Mouse (Mus musculus): ENCODE measurements at regions not wholly inside any gene's neighbourhood (a gene's known extent, or its start where the extent isn't known, plus 50 kb on each side); places are given as distances from the start of the nearest gene placed in this dataset.
A peak's percentile ranks its signal among the peaks of the same experiment; 100 is the strongest.

DNA sequence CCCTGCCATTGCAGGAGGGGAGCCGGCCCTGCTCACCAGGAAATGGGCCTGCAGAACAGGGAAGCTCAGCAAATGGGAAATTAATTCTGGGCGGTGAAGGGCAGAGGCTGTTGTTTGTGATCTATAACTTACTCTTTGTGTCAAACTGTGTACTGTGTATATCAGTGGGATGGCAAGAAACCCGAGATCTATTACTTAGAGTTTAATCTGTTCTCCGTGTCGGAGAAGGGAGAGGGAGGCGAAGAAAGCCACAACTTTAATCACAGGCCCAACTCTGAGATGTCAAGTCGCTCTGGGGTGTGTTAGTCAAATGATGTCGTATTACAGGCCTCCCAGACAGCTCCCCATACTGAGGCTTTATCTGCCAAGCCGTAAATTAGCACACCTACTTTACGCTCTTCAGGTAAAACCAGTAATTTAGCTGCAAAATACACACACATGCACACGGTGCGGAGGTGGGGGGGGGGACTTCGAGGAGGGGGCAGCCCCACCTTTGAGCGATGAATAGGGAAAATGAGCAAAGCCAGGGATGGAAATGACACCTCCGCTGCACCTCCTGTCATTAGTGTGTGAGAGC is 158.0 kb downstream of the Rplp1 start:
- no peak for DNase-seq

DNA sequence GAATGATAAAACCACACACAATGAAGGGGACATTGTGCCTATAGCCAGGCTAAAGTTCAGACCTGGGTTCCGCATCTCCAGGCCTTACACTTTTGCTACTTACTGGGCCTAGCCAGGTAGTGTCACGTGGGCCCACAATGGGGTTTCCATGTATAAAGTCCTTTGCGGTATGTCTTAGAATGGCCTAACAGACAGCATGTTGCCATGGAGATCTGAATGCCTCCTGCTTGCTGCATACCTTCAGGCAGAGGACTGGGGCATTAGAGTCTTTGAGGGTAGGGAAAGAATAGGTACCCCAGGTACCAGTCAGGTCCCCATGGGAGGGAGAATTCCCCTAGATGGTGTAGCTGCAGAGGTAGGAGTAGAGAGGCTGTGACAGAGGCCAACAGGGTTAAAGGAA is 159.0 kb downstream of the Rplp1 start:
- DNase-seq = no peak

DNA sequence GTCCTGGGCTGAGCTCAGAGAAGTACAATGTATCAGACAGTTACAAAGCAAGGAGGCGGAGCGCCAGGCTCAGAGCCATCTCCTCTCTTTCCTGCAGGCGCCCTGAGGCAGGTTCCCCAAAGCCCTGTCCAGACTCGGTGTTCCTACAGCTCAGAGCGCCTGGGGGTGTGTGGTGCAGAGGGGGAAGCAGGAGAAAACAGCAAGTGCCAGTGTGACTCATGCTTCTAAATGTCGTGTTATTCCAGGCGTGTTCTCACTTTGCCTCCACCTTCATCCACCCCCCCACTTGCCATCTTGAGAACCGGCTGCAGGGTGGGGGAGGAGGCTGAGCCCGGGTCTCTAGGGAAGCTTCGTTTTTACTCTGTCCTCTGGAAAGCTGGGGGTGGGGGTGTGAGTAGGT is 160.5 kb downstream of the Rplp1 start:
- peak; percentile 30 for DNase-seq

DNA sequence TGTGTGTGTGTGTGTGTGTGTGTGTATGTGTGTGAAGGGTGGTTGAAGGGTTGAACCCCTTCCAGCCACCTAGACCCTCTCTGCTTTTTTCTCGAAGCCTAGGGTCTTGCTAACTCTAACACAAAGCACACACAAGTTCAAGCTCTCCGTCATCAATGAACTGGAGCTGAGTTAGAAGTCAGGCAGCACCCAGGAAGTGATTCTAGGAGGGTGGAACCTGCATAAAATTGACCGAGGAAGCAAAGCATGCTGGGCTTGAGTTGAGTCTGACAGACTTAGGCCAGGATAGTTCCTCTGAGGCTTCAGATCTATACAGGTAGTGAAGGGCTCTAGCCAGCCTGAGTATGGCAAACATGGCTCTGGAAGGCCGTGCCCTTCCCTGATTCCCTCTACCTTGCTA is 165.1 kb downstream of the Rplp1 start:
- DNase-seq = no peak

DNA sequence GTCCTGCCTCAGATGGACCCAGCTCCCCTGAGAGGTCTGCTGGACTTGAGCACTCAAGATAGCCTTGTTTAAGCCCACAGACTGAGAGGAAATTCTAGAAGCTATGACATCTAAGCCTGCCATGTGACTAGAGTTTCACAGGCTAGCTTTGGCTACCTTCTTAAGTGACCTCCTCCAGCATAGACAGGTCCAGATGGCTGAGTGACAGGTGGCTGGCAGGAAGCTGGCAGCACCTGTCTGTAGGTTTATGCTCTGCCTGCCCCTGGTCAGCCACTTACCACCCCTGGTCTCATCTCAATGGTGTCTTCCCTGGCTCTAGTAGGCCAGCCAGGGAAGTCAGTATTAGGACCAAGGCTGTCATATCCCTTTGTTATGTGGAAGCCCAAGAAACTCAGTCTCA is 165.9 kb downstream of the Rplp1 start:
- no peak for DNase-seq

DNA sequence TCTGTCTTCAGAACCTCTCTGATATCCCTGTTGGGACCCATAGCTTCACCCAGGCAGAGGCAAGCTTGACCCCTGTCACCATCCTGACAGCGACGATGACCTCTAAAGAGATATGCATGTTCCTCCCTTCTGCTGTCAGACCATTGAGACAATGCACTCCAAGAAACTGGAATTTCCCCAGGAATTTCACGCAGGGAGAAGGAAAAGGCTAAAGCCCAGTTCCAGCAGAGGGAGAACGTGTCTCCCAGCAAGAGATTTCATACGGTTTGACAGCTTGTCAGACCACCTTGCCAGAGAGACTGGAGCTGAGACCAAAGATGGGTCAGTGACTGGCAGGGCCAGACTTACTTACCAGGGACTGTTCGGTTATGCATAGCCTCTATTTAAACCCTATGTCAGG is 167.9 kb downstream of the Rplp1 start:
- no peak for DNase-seq

DNA sequence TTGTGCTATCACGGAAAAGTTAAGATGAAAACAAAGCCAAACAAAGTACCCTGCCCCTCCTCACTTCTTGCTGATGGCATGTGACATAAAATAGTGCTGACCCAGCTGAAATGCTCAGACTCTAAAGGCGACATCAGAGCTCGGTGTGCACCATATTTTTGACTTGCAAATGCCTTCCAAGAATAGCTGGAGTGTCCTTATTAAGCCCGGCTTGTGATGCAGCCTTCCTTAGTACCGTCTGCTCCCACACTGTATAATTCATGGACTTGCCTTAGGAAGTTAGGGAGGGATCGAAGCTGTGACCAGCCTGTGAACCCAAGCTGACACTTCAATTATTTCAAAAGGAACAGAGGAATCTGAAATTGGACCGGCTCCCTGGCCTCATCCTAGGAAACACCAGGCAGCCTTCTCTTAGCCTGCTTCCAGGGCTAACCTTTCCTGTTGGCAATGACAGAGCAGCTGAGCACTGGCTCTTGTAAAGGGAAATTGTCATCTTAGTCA is 169.0 kb downstream of the Rplp1 start:
- DNase-seq = no peak

DNA sequence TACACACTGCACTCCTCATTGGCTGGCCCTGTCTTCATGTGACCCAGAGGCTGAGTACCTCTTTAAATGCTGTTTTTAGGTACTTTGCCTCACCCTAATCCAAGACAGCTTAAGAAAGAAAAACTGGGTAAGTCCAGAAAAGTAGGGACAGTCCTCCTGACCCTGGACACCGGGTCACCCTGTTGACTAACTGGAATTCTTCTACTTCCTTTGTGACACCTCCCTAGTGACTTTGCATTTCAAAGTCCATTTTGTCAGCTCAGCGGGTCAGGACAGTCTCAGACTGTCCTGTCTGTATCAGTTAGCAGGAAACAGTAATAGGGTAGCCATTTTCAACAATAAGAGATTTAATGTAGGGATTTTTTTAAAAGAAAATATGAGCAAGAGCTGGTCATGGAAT is 180.8 kb downstream of the Rplp1 start:
- DNase-seq = no peak

DNA sequence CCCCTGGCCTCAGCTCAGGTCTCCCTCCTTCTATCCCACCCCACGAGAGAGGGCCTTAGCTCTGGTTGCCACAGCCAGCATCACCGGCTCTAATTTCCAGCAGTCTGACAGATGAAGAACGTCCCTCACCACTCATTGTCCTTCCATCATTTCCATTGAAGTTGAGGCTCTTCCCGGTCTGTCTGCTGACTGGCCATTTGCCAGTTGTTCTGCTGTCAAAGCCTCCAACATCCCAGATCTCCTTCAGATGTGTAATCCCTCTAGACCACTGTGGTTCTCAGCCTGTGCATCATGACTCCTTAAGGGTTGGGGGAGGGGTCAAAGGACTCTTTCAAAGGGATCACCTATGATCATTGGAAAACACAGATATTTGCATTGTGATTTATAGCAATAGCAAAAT is 181.6 kb downstream of the Rplp1 start:
- DNase-seq = no peak

DNA sequence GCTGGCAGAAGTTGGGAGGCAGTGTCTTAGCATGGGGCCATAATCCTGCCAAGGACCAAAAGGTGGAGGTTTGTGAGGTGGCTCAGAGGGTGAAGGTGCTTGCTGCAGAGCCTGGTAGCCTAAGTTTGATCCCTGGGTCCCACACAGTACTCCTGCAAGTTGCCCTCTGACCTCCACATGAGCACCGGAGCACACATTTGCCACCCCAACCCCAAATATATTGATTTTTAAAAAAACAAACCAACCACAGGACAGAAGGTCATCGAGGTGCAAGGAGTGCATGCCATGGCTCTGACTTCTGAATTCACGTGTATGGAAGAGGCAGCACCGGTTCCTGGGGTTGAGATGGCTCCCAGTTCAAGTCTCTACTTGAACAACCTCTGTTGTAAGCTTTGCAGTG is 186.2 kb downstream of the Rplp1 start:
- no peak for DNase-seq

DNA sequence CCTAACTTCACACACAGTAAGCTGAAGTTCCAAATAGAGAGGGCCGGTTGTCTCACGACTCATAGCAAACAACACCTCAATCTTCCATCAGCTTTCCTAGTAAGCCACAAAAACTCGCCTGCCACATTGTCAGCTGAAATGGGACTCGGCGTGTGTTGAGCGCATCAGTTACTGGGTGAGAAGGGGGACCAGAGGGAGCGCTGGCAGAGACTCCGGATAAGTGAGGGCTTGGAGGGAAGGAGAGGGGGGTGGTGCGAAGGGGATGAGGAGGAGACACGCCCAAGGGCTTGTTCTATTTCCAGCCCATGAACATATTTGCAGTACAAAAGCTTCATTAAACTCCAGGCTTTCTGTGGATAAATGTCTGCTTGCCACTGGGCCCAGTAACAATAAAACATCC is 186.7 kb downstream of the Rplp1 start:
- DNase-seq = no peak

DNA sequence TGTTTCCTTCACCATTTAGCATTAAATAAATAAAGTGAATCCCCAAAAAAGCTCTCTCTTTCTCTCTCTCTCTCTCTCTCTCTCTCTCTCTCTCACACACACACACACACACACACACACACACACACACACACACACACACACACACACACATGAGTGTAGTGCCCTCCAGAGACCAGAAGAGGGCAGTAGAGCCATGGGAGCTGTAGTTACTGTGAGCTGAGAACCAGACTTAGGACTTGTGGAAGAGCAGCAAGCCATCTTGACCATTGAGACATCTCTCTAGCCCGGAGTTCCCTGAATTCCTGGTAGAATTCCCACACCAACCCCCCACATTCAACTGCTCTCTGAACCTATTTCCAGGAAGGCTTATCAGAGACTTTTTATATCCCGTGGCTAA is 190.3 kb downstream of the Rplp1 start:
- DNase-seq = no peak

DNA sequence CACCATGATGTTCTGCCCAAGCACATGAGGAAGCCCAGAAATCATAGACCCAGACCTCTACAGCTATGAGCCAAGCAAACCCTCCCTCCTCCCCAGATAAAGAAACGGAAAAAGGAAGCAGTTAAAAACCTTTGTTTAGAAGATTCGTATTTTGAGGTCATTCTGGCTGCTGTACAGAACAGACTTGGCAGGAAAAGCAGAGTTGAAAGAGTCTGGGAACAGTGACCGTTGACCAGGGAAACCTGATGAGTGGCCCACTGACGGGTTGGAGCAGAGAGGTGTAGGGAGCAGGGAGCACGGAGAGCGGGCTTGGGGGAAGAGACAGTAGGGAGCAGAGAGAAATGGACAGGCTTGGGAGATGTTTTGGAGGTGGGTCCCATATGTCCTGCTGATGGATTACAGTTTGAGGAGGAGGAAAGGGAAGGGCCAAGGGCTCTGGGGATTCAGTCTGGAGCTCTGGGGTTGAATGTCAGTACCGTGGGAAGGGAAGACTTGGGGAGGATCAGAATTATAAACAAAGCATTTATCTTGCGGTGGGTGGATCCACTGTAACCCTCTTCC is 191.2 kb downstream of the Rplp1 start:
- DNase-seq = no peak

DNA sequence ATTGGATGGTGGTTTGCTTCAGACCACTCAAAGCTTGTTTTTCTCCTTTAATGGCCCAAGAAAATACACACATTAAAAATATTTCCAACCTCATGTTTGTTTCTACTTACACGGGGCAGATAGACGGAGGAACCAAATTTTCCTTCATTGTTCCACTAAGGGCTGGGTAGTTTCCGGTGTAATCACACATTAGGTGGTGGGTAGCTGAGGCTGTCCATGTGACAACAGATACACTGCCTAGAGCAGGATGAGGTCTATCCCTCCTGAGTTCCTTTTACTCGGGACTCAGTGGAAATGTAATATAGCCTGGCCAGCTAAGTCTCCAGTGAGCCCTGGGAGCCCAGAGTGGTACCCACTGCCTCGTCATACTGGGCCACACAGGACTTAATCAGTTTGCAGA is 192.5 kb downstream of the Rplp1 start:
- no peak for DNase-seq

DNA sequence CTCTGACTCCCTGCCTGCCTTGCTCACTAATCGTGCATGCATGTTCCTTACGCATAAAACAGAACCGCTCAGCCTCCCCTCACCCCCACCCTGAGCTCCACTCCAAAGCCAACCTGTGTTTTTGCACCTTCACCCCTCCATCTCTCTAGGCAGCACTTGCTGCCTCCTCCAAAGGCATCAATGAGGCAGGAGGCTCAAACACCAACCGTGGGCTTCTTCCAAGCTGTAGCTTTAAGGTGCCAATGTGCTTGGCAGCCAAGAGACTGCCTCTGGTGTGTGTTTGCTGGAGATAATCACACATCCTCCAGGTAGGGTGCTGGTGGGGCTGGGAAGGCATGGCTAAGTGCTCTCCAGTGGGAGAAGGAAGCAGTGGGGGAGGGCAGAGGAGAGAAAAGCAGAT is 193.3 kb downstream of the Rplp1 start:
- DNase-seq = no peak

DNA sequence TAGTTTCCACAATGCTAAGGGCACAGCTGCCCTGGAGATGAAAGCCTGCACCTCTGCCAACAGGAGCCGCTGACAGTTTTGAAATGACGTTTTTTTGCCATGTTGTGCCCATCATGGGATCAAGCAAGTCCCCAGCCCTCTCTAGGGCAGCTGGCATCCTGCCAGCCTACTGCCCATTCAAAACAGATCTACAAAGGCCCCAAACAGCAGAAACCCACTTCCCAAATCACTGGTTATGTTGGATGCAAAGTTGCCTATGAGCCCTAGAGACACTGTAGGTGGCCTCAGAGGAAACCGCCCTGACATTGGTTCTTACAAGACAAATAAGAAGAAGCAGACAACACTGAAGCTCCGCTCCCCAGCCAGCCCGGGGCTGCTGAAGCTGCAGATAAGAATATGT is 194.1 kb downstream of the Rplp1 start:
- no peak for DNase-seq

DNA sequence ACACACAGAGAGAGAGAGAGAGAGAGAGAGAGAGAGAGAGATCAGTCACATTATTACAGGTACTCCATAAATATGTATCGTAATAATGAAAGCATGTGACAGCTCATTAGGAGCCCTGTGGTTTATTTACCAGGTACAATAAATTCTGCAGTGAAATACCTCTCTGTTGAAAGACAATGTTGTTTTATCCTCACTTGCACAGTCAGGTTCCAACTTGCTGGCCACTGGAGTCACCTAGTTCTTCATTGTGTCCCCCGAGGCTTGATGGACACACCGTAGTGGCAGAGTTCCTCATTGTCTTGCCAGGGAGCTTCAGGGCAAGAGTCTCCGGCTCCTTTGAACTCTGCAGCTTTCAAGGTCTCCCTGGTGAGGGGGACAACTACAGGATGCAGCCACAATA is 197.6 kb downstream of the Rplp1 start:
- DNase-seq = no peak

DNA sequence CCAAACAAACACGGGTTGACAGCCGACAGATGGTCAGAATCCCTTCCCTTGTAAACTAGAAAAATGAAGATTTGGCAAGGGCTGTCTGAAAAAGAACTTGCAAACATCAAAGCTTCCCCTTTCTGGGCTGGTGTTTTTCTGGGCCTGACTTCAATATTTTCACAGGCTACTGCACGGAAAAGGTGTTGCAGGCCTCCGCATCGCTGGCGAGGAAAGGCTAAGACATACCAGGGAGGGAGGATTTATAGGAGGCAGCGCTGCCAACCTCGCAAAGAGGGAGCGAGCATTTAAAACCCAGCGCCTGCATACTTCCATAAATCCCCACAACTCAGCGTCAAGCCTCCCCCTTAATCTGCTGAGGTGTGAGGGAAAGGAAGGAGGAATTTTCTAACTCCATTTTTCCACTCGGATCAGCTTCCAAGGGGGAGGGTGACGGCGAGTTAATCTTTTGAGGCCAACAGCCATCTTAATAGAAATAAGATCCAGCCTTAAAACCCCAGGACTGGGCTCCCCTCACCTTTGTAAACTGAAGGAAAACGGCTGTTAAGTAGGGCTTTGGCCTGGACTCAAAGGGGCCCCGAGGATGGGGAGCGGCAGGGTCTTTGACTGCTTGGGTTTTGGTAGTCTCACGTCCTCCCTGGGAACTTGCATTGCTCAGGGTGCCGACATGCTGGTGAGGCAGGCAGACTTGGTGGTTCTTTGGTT is 199.9 kb downstream of the Rplp1 start:
- no peak for DNase-seq

DNA sequence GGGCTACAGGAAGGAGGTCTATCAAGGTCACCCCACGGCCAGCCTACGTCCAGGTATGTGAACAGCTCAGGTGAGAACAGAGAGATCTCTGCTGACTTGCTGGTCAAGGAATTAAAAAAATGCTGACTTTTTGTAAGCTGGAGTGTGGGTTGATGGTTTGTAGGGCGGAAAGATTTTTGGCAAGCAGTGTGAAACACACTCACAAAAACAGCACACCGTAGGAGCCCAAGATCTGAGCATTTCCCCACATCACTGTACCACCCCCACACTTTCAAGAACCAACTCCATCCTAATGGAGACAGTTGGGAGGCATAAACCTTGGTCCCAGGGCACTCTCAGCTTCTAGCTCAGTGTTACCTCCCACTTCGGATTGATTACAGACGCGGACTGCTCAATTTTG is 200.5 kb downstream of the Rplp1 start:
- DNase-seq = no peak

DNA sequence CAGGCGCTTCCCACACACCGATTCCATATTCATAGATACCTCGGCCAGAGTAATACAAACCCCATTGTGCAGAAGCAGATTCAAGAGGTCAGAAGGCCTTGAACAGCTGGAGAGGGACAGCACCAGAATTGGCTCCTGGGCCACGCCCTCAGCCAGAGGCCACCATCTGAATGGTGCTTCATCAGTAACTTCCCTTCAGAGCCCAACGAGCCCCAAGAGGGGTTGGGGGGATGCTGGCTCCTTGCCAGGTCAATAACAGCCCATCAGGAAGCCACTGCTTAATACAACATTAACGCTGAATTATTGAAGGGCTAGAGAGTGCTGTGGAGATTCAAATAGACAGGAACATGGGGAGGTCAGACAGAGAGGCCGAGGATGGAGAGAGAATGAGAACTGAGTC is 203.0 kb downstream of the Rplp1 start:
- no peak for DNase-seq

DNA sequence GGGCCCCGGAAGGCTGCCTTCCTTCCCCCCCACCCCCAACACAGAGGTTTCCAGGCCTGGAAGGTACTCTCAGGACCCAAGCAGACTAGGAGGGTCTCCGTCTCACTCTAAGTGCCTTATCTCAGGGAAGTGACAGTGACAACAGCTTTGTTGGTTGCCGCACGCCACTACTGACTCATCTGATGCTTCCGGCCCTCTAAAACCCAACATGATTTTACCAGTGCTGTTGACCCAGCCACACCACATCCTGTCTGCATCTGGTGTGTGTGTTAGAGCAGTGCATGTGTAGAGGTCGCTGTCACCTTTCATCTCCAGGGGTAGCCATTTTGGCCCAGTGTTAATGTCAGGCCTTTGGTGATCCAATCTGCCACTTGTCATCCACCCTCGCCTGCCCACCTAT is 206.5 kb downstream of the Rplp1 start:
- peak; percentile 62 for DNase-seq

DNA sequence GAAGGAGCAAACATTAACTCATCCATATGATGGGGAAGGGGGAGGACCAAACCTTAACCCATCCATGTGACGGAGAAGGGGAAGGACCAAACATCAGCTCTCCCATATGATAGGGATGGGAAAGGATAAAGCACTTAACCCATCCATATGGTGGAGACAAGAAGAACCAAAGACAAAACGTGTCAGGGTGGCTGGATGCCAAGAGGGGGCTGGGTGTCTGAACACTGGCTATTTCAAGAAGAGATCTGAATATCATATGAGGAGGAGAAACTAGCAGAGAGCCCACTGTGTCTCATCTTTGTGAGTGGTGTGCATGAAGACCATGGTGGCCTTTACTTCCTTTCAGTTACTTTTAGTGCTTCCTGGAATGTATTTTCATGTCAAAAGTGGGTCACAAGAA is 207.0 kb downstream of the Rplp1 start:
- no peak for DNase-seq

DNA sequence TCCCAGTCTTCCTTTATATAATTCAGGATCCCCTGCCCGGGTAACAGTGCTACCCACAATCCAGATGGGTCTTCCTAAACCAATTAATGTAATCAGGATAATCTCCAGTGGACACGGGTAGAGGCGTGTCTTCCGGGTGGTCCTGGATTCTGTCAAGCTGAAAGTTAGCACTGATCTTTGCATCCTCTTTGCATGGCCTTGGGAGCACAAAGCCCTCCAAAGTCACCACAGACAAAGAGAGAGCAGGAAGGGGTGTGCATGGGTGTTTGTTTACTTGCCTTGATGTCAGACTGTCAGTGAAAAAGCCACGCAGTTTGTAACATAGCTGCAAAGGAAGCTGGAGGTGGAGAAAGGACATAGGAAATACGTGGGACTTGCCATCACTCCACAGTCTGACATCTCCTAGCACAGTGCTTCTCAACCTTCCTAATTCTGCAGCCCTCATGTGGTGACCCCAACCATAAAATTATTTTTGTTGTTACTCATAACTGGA is 208.0 kb downstream of the Rplp1 start:
- no peak for DNase-seq

DNA sequence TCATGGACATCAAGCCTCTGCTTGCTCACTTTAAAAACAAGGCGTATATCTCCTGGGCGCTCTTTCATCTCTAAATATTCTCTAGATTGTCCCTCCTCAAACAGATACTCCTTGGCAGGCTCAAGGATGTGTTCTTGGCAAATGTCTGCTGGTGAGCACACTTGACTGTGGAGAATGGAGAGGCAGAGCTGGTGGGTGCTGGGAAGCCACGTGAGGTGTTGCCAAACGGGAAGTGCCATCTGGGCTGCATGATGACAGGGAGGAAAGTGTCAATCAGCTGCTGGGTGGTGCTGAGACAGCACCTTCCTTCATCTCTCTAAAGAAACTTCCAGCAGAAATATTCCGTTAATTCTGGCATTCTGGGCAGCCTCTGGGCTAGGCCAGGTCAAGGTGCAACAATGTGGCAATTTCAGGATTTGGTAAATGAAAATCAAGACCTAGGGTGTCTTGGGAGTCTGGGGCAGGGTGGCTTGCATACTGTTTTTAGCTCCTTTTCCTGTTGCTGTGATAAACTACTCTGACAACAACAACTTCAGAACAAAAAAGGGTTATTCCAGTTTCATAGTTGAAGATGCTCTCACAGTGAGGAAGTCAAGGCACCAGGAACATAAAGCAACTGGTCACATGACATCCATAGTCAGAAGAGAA is 208.6 kb downstream of the Rplp1 start:
- peak; percentile 68 for DNase-seq
